Mouse (Mus musculus) lung, postnatal 10 days (tissue): ENCODE data around the gene Slc28a3.

ENCODE experiments used
- DNase-seq: peaks from one replicate; pipeline ENCODE4 v3.0.0; 2021

Gene Slc28a3

DNA sequence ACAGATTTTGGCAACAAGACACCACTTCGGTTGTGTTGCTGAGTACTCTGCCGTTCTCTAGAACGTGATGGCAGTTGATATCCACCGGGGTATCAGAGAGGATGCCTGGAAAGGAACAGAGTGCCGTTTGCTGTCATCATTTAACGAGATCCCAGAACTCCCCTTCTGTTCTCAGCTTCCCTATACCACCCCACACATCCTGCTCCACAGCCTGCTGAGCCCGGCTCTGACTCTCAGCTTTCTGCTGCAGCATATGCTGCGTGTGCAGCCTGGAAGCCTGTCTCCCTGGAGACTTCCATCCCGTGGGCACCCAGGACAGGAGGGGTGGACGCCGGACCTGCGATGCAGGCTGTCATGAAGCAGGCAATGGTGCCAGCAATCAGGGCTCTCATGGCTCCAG lies 52.5 kb downstream of the Slc28a3 start:
- DNase-seq = no peak

DNA sequence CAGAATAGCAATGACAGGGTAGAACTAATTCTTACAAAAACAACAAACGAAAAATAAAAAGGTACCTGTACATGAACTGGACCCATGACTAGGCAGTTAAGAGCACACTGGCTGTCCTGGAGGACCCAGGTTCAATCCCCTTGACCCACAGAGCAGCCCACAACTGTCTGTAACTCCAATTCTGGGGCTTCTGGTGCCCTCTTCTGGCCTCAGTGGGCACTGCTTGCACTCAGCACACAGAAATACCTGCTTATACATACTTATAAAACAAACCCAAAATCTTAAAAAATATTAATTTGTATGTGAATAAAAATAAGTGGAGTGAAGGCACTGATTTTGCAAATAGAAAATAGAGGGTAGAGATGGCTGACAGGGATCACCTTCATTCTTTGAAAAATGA lies 54.7 kb downstream of the Slc28a3 start:
- no peak for DNase-seq

- no peak for DNase-seq
Measured at GRCm38 (mm10) chr13:58555561-58555960, 55.1 kb downstream of the Slc28a3 start.

GRCm38 (mm10) chr13:58551924-58552323 lies 58.8 kb downstream of the Slc28a3 start:
- DNase-seq = no peak

DNA sequence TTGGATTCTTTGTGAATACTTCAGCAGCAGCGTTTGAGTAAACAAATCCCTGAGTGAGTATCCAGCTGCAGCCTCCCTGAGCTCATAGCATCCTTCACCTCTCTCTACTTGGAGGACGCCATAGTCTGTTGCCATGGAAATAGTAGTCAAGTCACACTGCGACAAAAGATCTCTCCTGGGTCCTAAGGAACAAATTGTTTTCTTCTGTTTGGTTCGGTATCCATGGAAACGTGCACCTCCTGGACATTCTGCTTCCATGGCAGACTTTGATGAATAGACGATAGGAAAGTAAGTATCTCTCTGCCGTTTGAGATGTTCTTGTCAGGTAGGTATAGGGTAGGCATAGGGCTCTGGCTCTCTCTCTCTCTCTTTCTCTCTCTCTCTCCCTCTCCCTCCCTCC lies 63.1 kb downstream of the Slc28a3 start:
- DNase-seq = no peak

- DNase-seq = no peak
Measured at GRCm38 (mm10) chr13:58543688-58544408, 66.8 kb downstream of the Slc28a3 start.

GRCm38 (mm10) chr13:58543066-58543465 lies 67.6 kb downstream of the Slc28a3 start:
- DNase-seq = peak; percentile 87

GRCm38 (mm10) chr13:58542601-58543041 lies 68.1 kb downstream of the Slc28a3 start:
- no peak for DNase-seq

- DNase-seq = no peak
Measured at GRCm38 (mm10) chr13:58542167-58542566, 68.5 kb downstream of the Slc28a3 start.

DNA sequence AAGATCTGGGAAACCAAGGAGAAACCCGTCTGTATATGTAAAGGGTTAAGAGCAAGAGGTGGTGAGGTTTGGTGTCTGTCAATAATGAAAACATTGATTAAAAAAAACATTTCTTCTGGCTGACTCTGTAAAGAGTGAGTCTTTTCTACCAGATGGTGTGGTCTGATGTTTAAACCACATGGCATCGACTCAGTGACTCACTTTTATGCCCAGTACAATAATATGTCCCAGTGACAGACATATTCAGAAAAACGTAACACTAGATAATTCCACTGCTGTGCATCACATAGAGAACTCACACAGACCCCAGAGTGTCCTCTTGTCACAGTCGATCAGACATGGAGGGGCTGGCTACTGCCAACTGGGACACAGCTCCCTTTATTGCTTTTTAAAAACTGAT lies 69.1 kb downstream of the Slc28a3 start:
- DNase-seq = no peak

DNA sequence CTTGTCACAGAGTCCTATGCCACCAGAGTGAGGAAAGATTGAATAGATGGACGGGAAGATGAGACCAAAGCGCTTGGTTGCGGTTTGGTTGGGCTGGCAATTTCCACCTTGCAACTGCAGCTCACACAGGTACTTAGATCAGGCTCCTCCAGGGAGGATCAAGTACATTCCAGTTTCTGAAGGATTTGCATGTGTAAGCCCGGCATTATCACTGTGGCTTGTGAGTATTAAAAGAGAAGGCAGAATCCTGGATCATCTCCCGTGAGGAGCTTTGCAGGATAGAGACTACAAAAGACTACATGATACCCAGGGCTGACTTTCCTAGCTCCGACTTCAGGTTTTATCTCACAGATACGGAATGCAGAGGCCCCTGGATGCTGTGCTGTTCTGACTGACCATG lies 71.7 kb downstream of the Slc28a3 start:
- DNase-seq = no peak

DNA sequence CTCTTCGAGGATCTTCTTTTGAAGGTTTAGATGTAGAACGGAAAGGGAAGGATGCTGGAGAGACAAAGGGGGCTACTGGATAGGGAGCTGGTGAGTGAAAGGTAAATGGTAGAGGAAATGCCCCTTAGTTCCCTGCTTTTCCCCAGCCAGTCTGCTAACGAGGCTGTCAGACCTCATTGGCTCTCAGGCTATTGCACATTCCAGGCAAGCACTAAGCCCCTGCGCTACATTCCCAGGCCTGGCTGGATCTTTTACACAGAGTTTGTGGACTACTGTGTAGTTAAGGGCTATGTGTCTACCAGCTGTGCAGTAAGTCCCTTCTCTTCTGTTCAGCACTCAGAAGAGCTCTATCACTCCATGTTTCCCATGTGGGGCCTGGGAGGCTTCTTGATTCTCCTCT lies 72.3 kb downstream of the Slc28a3 start:
- DNase-seq = no peak

DNA sequence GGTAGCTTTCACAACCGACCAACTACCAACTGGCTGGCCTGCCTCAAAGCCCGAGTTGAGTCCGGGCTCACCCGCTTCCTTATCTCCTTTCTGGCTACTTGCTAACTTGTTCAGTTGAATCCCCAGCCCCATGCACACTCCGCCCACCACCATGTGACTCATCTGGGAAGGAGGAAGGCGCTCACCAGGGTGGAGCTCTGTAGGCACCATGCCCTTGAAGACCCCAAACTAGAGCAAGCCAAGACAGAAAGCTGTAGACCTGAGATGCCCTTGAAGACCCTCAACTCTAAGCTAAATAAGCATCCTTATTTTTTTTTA lies 72.8 kb downstream of the Slc28a3 start:
- DNase-seq = no peak

GRCm38 (mm10) chr13:58537232-58537915 lies 73.3 kb downstream of the Slc28a3 start:
- DNase-seq = no peak

- no peak for DNase-seq
Measured at GRCm38 (mm10) chr13:58536466-58537231, 74.0 kb downstream of the Slc28a3 start.

DNA sequence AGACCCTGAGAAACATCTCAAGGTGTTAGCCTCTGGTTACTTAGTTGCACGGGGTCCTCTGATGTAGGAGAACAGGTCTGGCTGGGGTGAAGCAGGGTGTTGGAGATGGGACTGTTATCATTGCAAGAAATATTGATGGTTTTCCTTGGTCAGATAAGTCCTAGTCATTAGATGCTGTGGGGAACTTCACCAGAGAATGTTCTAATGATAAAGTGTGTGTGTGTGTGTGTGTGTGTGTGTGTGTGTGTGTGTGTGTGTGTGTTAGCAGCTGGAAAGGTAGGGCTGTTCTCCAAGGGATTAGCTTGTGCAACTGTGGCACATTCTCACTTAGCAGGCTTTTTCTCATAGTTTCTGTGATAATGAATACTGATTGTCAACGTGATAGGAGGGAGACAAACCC lies 75.4 kb downstream of the Slc28a3 start:
- no peak for DNase-seq

DNA sequence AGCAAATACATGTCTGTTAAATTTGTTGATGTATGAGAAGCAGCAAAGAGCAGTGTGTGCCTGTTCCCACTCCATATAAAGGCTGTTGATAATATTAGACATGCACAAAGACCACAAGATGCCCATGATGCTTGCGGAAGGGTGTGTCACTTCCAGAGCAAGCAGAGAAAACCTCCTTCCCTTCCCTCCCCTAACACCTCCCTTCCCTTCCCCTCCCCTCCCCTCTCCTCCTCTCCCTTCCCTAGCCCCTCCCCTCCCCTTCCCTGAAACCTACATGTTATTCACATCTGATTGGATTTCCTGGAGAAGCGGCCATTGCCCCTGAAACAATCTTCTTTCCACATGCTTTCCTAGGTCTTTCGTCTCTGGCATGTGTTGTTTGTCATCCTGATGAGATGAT lies 75.8 kb downstream of the Slc28a3 start:
- DNase-seq = no peak

- DNase-seq = no peak
Measured at GRCm38 (mm10) chr13:58534216-58534841, 76.3 kb downstream of the Slc28a3 start.

DNA sequence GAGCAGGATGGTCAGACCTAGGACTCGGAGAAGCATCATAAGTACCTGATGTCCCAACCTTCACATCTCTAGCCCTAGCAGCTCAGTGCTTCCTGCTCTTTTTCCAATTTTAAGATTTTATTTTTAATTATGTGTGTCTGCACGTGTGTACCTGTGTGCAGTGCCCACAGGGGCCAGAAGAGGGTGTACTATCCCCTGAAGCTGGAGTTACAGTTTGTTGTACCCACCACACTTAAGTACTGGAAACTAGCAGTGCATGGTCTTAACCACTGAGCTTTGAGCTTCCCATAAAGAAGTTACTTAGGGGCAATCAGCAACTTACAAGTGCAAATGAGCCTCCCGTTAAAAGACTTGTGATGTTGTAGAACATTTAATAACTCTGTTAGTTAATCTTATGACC lies 86.1 kb downstream of the Slc28a3 start:
- no peak for DNase-seq

DNA sequence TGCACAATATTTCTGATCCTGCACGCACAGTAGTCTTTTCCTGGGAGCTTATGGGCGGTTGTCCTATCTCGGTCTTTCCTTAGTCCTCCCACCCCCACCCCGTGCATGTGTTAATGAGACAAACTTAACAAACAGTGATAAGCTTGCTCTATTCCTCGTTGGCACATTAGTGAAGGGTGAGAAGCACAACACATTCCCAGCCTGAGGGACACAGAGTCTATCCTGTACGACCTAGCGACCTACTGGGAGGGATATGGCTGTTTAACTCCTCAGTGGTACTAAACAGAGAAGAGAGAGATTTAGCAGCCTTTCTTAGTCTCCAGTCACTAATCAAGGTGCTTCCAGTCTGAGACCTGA lies 86.9 kb downstream of the Slc28a3 start:
- no peak for DNase-seq

GRCm38 (mm10) chr13:58523011-58523760 lies 87.5 kb downstream of the Slc28a3 start:
- DNase-seq = no peak

- DNase-seq = no peak
Measured at GRCm38 (mm10) chr13:58521331-58522030, 89.2 kb downstream of the Slc28a3 start.
